Mouse (Mus musculus) brain, adult 10 weeks (tissue): Measurements from ENCODE around the gene Gm26938. TPM values are rescaled to one million over a fixed set of nuclear protein-coding genes. Genes with fewer than 3 reads are reported as not detected.

Experiments used
- polyA plus RNA-seq: library from polyadenylated mRNA; stranded (reverse); fragments of 350-450 nt; fragmentation: Illumina TruSeq; extraction: RNeasy Lipid Tissue Mini Kit (QIAGEN cat#74804); gene quantifications from one replicate; pipeline ENCODE4 v1.2.3, GENCODE M21; 2015; ENCODE audit warnings: low read depth, low replicate concordance

Gm26938 gene
- not detected for polyA plus RNA-seq

GRCm38 (mm10) chr5:139826357-139827055 lies at the start of gene Gm26938, which contains the start of gene Psmg3:
Gm26938 (minus strand) TSS chr5:139826407.
Psmg3 (minus strand) TSS chr5:139826885.

GRCm38 (mm10) chr5:139819538-139820181 lies 6.5 kb downstream of the Gm26938 start, which contains the start of gene Tmem184a:
Tmem184a (minus strand) TSS chr5:139819917.

GRCm38 (mm10) chr5:139791227-139792158 lies 34.7 kb downstream of the Gm26938 start, which contains the start of gene Mafk:
Mafk (plus strand) TSS chr5:139791513.

GRCm38 (mm10) chr5:139775216-139775926 lies 50.8 kb downstream of the Gm26938 start, which contains the start of gene Ints1:
Ints1 (minus strand) TSS chr5:139775674.

Other genes starting within 250 kb of the Gm26938 start
- 2.0 TPM for gene Micall2, start 90.1 kb downstream of the Gm26938 start, polyA plus RNA-seq
- gene Ints1, start 50.7 kb downstream of the Gm26938 start, polyA plus RNA-seq = 45.8 TPM
- 6.4 TPM for gene Mafk, start 34.9 kb downstream of the Gm26938 start, polyA plus RNA-seq
- 0.22 TPM for gene Tmem184a, start 6.5 kb downstream of the Gm26938 start, polyA plus RNA-seq
- 33.6 TPM for gene Psmg3, start 478 bp upstream of the Gm26938 start, polyA plus RNA-seq
- gene Elfn1, start 81.5 kb upstream of the Gm26938 start, polyA plus RNA-seq = 14.0 TPM